Mouse (Mus musculus): ENCODE measurements around the gene Pik3ip1. TPM values are rescaled to one million over a fixed set of nuclear protein-coding genes. Genes with fewer than 3 reads are reported as not detected.

Gene Pik3ip1
- polyA plus RNA-seq, 1 experiment from 2014 or later: 11.2 TPM

GRCm38 (mm10) chr11:3373591-3374292 is 43.5 kb downstream of the Pik3ip1 start:
- Histone ChIP-seq H3K36me3 (replicated peaks) (no peaks in the 10 kb centered on the region; the same call in 1 of the 2 replicates), H3K27me3 (replicated peaks; ENCODE audit: low read depth, poor library complexity, severe bottlenecking) (no peaks in the 10 kb centered on the region), H3K4me3 (peak overlapping the region; percentile 35), H3K27ac (replicated peaks) (peak overlapping the region; percentile 80), H3K9me3 (no peaks in the 10 kb centered on the region), H3K4me1 (peaks cover 58% of the 10 kb centered on the region)
- no peak for DNase-seq (ENCODE audit: low spot score)
- 40% methylated on average over 7 of the region's 7 CpGs for WGBS

GRCm38 (mm10) chr11:3374293-3374645 is 44.1 kb downstream of the Pik3ip1 start:
- no peaks in the 10 kb centered on the region for H3K27me3 ChIP-seq (replicated peaks; ENCODE audit: low read depth, poor library complexity, severe bottlenecking)
- H3K4me3 ChIP-seq: peak overlapping the region; percentile 35
- DNase-seq (ENCODE audit: low spot score): peak; percentile 65
- WGBS: 17% methylated on average over 7 of the region's 7 CpGs
- H3K4me1 ChIP-seq: peaks cover 52% of the 10 kb centered on the region
- no peaks in the 10 kb centered on the region; the same call in 1 of the 2 replicates for H3K36me3 ChIP-seq (replicated peaks)
- H3K27ac ChIP-seq (replicated peaks): peak overlapping the region; percentile 80
- no peaks in the 10 kb centered on the region for H3K9me3 ChIP-seq

GRCm38 (mm10) chr11:3374741-3375140 is 44.5 kb downstream of the Pik3ip1 start:
- no peaks in the 10 kb centered on the region for H3K27me3 ChIP-seq (replicated peaks; ENCODE audit: low read depth, poor library complexity, severe bottlenecking)
- WGBS: 54% methylated on average over 12 of the region's 12 CpGs
- no peaks in the 10 kb centered on the region; the same call in 1 of the 2 replicates for H3K36me3 ChIP-seq (replicated peaks)
- peaks cover 48% of the 10 kb centered on the region for H3K4me1 ChIP-seq
- peak overlapping the region; percentile 80 for H3K27ac ChIP-seq (replicated peaks)
- DNase-seq (ENCODE audit: low spot score): no peak
- peak overlapping the region; percentile 35 for H3K4me3 ChIP-seq
- H3K9me3 ChIP-seq: no peaks in the 10 kb centered on the region

- Histone ChIP-seq H3K36me3 (replicated peaks) (peaks cover 27% of the 10 kb centered on the region), H3K9me3 (peaks cover 7% of the 10 kb centered on the region; the same call in 1 of the 2 replicates), H3K4me3 (no peak overlapping the region), H3K27ac (replicated peaks) (no peak overlapping the region), H3K27me3 (replicated peaks; ENCODE audit: low read depth, poor library complexity, severe bottlenecking) (no peaks in the 10 kb centered on the region), H3K4me1 (peaks cover 10% of the 10 kb centered on the region)
- DNase-seq (ENCODE audit: low spot score): no peak
- 90% methylated on average over 4 of the region's 4 CpGs for WGBS
Measured at GRCm38 (mm10) chr11:3379427-3379826, 49.2 kb downstream of the Pik3ip1 start.

DNA sequence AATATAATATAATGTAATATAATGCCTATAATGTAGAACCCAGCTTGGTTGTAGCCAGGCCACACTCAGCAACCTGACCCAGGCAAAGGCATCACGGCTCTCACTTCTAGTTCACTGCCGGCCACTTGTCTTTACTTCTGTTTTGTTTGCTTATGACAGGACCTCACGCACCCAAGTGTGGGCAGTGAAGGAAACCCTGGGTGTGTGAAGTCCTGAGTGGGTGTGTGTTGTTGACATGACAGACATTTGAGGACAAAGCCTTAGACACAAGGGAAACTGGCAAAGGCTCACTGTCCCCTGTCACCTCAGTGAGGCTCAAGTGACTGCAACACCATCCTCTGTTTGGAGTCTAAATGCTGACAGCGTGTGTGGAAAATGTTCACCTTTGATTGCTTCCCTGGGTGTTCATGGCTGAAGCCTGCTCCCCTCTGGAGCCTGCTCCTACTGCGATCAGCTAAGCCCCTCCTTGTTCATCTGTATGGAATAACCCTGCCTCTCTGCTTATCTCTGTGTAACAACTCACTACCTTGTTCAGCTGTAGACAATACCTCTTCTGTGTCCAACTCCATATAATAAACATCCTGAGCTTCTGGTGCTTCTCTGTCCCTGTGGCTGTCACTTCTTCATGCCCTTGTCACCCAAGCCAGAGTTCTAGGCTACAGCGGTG is 51.1 kb downstream of the Pik3ip1 start:
- 95% methylated on average over 6 of the region's 6 CpGs for WGBS
- no peaks in the 10 kb centered on the region for H3K27me3 ChIP-seq (replicated peaks; ENCODE audit: low read depth, poor library complexity, severe bottlenecking)
- peaks cover 34% of the 10 kb centered on the region for H3K36me3 ChIP-seq (replicated peaks)
- H3K27ac ChIP-seq (replicated peaks): no peak overlapping the region
- H3K4me3 ChIP-seq: no peak overlapping the region
- H3K9me3 ChIP-seq: peaks cover 7% of the 10 kb centered on the region; the same call in 1 of the 2 replicates
- no peaks in the 10 kb centered on the region; the same call in 1 of the 2 replicates for H3K4me1 ChIP-seq
- DNase-seq (ENCODE audit: low spot score): no peak

DNA sequence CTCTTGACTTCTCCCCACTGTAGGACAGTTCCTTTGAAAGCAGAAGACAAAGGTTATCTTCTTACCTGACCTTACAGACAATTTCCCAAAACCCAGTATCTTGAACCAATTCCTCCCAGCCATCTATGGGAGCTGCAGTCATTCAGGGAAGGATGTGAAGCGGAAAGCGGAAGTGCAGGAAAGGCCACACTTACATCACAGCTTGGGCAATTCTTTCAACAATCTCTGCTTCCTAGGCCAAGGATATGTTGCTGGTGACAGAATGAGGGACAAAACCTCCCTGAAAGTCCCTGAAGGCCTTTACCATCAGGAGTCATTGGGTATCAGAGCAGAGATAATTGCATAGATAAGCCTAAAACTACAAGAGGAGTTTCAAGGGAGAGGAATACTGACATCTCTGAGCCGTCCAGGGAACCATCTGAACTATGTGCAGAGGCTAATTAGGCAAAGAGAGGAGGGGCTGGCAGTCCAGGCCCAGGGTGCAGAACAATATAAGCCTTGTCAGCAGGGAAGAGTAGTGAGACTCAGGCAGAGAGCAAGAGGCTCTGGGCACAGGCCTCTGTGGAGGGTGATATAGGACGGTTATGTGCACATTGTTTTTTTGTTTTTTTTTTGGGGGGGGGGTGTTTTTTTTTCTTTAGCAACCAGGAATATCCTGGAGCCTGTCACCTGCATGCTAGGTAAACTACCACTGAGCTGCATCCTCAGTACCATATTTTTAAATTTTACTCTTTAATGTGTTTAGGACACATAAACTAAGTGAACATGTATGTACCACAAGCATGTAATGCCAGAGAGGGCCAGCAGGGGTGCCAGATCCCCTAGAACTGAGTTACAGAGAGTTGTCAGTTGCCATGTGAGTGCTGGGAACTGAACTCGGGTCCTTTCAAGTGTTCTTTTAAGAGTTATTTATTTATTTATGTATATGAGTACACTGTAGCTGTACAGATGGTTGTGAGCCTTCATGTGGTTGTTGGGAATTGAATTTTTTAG is 52.7 kb downstream of the Pik3ip1 start:
- peaks cover 7% of the 10 kb centered on the region; the same call in 1 of the 2 replicates for H3K9me3 ChIP-seq
- DNase-seq (ENCODE audit: low spot score): no peak
- WGBS: 63% methylated on average over 5 of the region's 5 CpGs

GRCm38 (mm10) chr11:3386941-3387368 is 56.8 kb downstream of the Pik3ip1 start:
- 26% methylated on average over 4 of the region's 4 CpGs for WGBS
- H3K36me3 ChIP-seq (replicated peaks): peaks cover 58% of the 10 kb centered on the region
- peak; percentile 80 for DNase-seq (ENCODE audit: low spot score)
- no peak overlapping the region for H3K4me3 ChIP-seq
- no peak overlapping the region for H3K27ac ChIP-seq (replicated peaks)
- peaks cover 7% of the 10 kb centered on the region; the same call in 1 of the 2 replicates for H3K9me3 ChIP-seq
- peaks cover 5% of the 10 kb centered on the region; the same call in 1 of the 2 replicates for H3K4me1 ChIP-seq
- no peaks in the 10 kb centered on the region for H3K27me3 ChIP-seq (replicated peaks; ENCODE audit: low read depth, poor library complexity, severe bottlenecking)

More for the DNA sequence above, 52.7 kb downstream of the Pik3ip1 start:
- Histone ChIP-seq H3K4me3 (no peak overlapping the region), H3K27me3 (replicated peaks; ENCODE audit: low read depth, poor library complexity, severe bottlenecking) (no peaks in the 10 kb centered on the region), H3K27ac (replicated peaks) (no peak overlapping the region), H3K4me1 (no peaks in the 10 kb centered on the region; the same call in 1 of the 2 replicates), H3K36me3 (replicated peaks) (peaks cover 34% of the 10 kb centered on the region)

GRCm38 (mm10) chr11:3387482-3388196 is 57.4 kb downstream of the Pik3ip1 start:
- WGBS: 89% methylated on average over 6 of the region's 6 CpGs

DNA sequence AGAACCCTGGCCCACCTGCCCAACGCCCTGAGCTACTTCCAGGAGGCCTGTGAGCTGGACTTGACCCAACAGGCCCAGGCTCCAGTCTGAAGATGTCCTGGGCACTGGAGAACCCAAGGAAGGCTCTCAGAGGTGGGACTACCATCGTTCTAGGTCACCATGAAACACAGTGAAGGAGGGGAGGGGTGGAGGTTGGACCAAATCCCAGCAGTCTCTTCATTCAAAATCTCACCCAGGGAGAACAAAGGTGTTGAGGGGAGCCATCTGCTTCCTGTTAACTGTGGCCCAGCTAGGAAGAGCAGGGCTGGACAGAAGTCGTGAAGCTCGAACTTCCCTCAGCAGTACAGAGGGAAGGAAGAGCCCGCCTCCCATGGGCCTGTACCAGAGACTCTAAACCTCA is 59.8 kb downstream of the Pik3ip1 start:
- no peak for DNase-seq (ENCODE audit: low spot score)
- WGBS: 64% methylated on average over 5 of the region's 5 CpGs
- 0 out of 2 replicates have a peak, but pooled peaks cover 8% of the 10 kb centered on the region for H3K4me1 ChIP-seq
- H3K27me3 ChIP-seq (replicated peaks; ENCODE audit: low read depth, poor library complexity, severe bottlenecking): no peaks in the 10 kb centered on the region
- H3K4me3 ChIP-seq: no peak overlapping the region
- H3K36me3 ChIP-seq (replicated peaks): peaks cover 44% of the 10 kb centered on the region
- no peak overlapping the region for H3K27ac ChIP-seq (replicated peaks)
- H3K9me3 ChIP-seq: no peaks in the 10 kb centered on the region

More at GRCm38 (mm10) chr11:3387482-3388196, 57.4 kb downstream of the Pik3ip1 start:
- Histone ChIP-seq H3K36me3 (replicated peaks) (peaks cover 59% of the 10 kb centered on the region), H3K27ac (replicated peaks) (no peak overlapping the region), H3K4me1 (peaks cover 5% of the 10 kb centered on the region; the same call in 1 of the 2 replicates), H3K4me3 (no peak overlapping the region), H3K9me3 (peaks cover 7% of the 10 kb centered on the region; the same call in 1 of the 2 replicates), H3K27me3 (replicated peaks; ENCODE audit: low read depth, poor library complexity, severe bottlenecking) (no peaks in the 10 kb centered on the region)
- no peak for DNase-seq (ENCODE audit: low spot score)

- WGBS: 93% methylated on average over 5 of the region's 5 CpGs
- Histone ChIP-seq H3K4me3 (no peak overlapping the region), H3K4me1 (0 out of 2 replicates have a peak, but pooled peaks cover 8% of the 10 kb centered on the region), H3K36me3 (replicated peaks) (peaks cover 47% of the 10 kb centered on the region), H3K27me3 (replicated peaks; ENCODE audit: low read depth, poor library complexity, severe bottlenecking) (no peaks in the 10 kb centered on the region), H3K27ac (replicated peaks) (no peak overlapping the region), H3K9me3 (no peaks in the 10 kb centered on the region)
- no peak for DNase-seq (ENCODE audit: low spot score)
Measured at GRCm38 (mm10) chr11:3390789-3391188, 60.6 kb downstream of the Pik3ip1 start.

DNA sequence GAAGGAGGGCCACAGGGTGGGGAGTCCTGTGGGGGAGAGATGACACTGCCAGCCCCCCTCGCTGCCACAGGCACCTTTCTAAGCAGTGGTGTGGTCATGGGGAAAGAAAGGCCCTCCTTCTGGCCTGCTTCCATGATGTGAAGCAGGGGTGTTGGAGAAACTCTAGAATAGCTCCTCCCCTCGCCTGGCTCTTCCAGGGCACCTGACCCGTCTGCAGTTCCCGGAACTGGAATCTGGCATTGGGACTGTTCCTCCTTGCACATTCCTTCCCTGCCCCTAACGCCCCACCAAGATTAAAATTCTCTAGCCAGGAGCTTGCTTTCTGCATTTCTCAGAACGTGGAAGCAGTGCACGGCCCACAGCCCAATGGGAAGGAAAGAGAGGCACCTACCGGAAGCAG is 62.3 kb downstream of the Pik3ip1 start:
- no peak overlapping the region for H3K27ac ChIP-seq (replicated peaks)
- no peak overlapping the region for H3K4me3 ChIP-seq
- no peaks in the 10 kb centered on the region for H3K9me3 ChIP-seq
- H3K36me3 ChIP-seq (replicated peaks): peaks cover 60% of the 10 kb centered on the region
- 0 out of 2 replicates have a peak, but pooled peaks cover 8% of the 10 kb centered on the region for H3K4me1 ChIP-seq
- WGBS: 86% methylated on average over 8 of the region's 8 CpGs
- no peak for DNase-seq (ENCODE audit: low spot score)
- H3K27me3 ChIP-seq (replicated peaks; ENCODE audit: low read depth, poor library complexity, severe bottlenecking): no peaks in the 10 kb centered on the region

Data from embryonic facial prominence, embryonic 10.5 days (tissue).